Mouse (Mus musculus) kidney, adult 2 months (tissue): ENCODE results near the gene Spred2.
"Not testable (repeated sequence)": the region's sequence is repeated elsewhere in the genome, so short reads cannot be mapped to it uniquely, and the experiment has no call there.

Experiments
- CTCF ChIP-seq: fragments of 200-500 bp; conservative IDR thresholded peaks from 2 replicates; pipeline ENCODE4 v1.5.1; 2011; ENCODE audit warnings: low read depth, mild to moderate bottlenecking, control low read depth, low read length, moderate library complexity, mixed read lengths; ENCODE audit not compliant: insufficient read depth, insufficient read length
- POLR2A ChIP-seq: fragments of 200-500 bp; IDR thresholded peaks from one replicate; pipeline ENCODE4 v1.6.1; 2011; ENCODE audit warnings: low read depth, low read length, control low read depth

DNA sequence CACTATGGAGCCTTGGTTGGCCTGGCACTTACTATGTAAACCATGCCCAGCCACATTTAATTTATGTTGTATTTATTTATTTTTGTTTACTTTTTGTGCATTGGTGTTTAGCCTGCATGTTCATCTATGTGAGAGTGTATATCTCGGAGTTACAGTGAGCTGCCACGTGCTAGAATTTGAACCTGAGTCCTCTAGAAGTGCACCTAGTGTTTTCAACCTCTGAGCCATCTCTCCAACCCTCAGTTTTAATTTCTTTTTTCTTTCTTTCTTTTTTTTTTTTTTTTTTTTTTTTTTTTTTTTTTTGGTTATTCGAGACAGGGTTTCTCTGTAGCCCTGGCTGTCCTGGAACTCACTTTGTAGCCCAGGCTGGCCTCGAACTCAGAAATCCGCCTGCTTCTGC, 106.8 kb downstream of the Spred2 start:
- TF ChIP-seq POLR2A, CTCF: not testable (repeated sequence)
